Mouse (Mus musculus) kidney, adult 2 months (tissue): ENCODE measurements at regions not wholly inside any gene's neighbourhood (a gene's known extent, or its start where the extent isn't known, plus 50 kb on each side); places are given as distances from the start of the nearest gene placed in this dataset.

Source experiments
- DNase-seq: peaks from one replicate; pipeline ENCODE4 v3.0.0; 2021
- H3K27ac ChIP-seq: fragments of 200-500 bp; 2 replicates; pipeline ENCODE4 v1.5.1; 2012; ENCODE audit warnings: low read depth, low read length, control low read depth, inconsistent platforms; ENCODE audit not compliant: insufficient read depth
- H3K27me3 ChIP-seq: fragments of 200-500 bp; replicated peaks from 2 replicates; pipeline ENCODE4 v1.6.1; 2012; ENCODE audit warnings: mild to moderate bottlenecking, moderate library complexity, low read length, inconsistent platforms; ENCODE audit not compliant: control insufficient read depth, insufficient read depth
- H3K36me3 ChIP-seq: fragments of 200-500 bp; 2 replicates; pipeline ENCODE4 v1.6.1; 2012; ENCODE audit warnings: mild to moderate bottlenecking, moderate library complexity, low read length, inconsistent platforms; ENCODE audit not compliant: control insufficient read depth, insufficient read depth
- H3K4me1 ChIP-seq: fragments of 200-500 bp; 2 replicates; pipeline ENCODE4 v1.6.1; 2011; ENCODE audit warnings: low read length; ENCODE audit not compliant: control insufficient read depth, insufficient read depth
- H3K4me3 ChIP-seq: fragments of 200-500 bp; 2 replicates; pipeline ENCODE4 v1.5.1; 2011; ENCODE audit warnings: mild to moderate bottlenecking, low read depth, low read length, control low read depth; ENCODE audit not compliant: insufficient read depth
- CTCF ChIP-seq: fragments of 200-500 bp; conservative IDR thresholded peaks from 2 replicates; pipeline ENCODE4 v1.5.1; 2011; ENCODE audit warnings: low read depth, mild to moderate bottlenecking, control low read depth, low read length, moderate library complexity, mixed read lengths; ENCODE audit not compliant: insufficient read depth, insufficient read length
- POLR2A ChIP-seq: fragments of 200-500 bp; IDR thresholded peaks from one replicate; pipeline ENCODE4 v1.6.1; 2011; ENCODE audit warnings: low read depth, low read length, control low read depth
- WGBS: fragments of 180-500 bp; shearing (Covaris S2); methylation state at CpG from one replicate; pipeline ENCODE4 v1.1.7; 2018; 5-methylcytosine and 5-hydroxymethylcytosine counted together

DNA sequence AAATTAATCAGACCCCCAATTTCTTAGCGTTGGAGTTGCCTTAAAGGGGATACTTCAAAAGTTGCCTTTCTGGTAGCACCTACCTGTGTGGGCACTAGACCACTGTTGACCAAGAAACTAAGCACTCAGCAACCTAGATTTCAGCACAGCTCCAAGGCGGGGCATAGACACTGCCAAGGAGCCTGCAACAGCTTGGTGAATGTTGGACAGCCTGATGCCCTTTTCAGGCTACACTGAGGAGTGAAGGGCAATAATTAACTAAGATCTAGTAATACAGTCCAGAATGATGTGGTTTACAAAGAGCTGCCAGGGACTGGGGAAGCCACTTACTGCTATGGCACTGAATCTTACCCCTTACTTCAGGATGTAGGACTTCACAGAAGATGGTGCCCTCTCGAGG, 304.9 kb downstream of the Satb1 start:
- Histone ChIP-seq H3K4me1 (no peaks in the 10 kb centered on the region), H3K36me3 (no peaks in the 10 kb centered on the region), H3K4me3 (no peak overlapping the region), H3K27me3 (no peaks in the 10 kb centered on the region), H3K27ac (no peak overlapping the region)
- WGBS, result 65% methylated on average over 3 of the region's 3 CpGs
- DNase-seq, result peak; percentile 75
- TF ChIP-seq POLR2A, result no peak
- no peak for TF ChIP-seq CTCF

DNA sequence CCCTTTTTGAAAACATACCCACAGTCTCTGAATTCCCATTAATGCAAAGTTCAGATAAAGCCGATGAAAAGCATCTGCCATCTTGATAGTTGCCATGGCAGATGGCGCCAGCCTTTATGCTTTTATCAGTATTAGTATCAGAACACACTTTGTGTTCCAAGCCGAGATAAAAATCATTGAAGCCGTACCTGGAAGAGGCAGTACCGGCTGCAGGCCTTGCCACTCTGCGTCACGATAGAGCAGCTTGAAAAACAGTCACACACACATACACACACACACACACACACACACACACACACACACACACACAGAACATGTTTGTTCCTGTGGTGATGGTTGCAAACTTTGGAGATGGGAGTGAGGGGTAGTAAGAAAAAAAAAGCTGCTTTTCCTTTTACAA, 306.2 kb downstream of the Satb1 start:
- Histone ChIP-seq H3K36me3 (no peaks in the 10 kb centered on the region), H3K27me3 (no peaks in the 10 kb centered on the region), H3K27ac (no peak overlapping the region), H3K4me3 (no peak overlapping the region), H3K4me1 (no peaks in the 10 kb centered on the region)
- DNase-seq, result no peak
- 75% methylated on average over 7 of the region's 7 CpGs for WGBS
- TF ChIP-seq CTCF, result no peak
- no peak for TF ChIP-seq POLR2A

GRCm38 (mm10) chr17:51526464-51526863, 306.6 kb downstream of the Satb1 start:
- no peak overlapping the region for H3K4me3 ChIP-seq
- H3K4me1 ChIP-seq, result no peaks in the 10 kb centered on the region
- 60% methylated on average over 5 of the region's 5 CpGs for whole genome bisulfite sequencing
- no peak overlapping the region for H3K27ac ChIP-seq
- DNase-seq, result no peak
- H3K27me3 ChIP-seq, result no peaks in the 10 kb centered on the region
- no peaks in the 10 kb centered on the region for H3K36me3 ChIP-seq
- TF ChIP-seq CTCF (no peak), POLR2A (no peak)

DNA sequence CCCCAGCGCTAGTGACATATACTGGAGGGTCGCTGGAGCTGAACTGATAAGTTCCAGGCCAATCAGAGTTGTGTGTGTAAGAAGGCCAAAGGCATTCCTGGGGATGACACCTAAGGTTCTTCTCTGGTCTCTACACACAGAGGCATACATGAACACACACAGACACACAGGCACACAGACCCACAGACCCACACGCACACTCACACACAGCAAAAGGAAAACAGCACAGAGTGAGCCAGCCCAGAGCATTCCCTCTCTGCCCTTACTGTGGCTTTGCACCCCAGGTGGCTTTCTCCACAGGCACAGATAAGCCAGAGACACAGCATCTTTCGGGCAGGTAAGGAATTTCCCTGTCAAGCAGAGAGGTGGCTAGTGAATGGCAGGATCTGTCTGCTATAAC, 307.1 kb downstream of the Satb1 start:
- TF ChIP-seq POLR2A, result no peak
- TF ChIP-seq CTCF, result no peak
- Histone ChIP-seq H3K4me3 (no peak overlapping the region), H3K36me3 (no peaks in the 10 kb centered on the region), H3K27me3 (no peaks in the 10 kb centered on the region), H3K4me1 (no peaks in the 10 kb centered on the region), H3K27ac (no peak overlapping the region)
- 63% methylated on average over 4 of the region's 4 CpGs for WGBS
- no peak for DNase-seq

GRCm38 (mm10) chr17:51525219-51525618, 307.9 kb downstream of the Satb1 start:
- Histone ChIP-seq H3K36me3 (no peaks in the 10 kb centered on the region), H3K4me3 (no peak overlapping the region), H3K4me1 (no peaks in the 10 kb centered on the region), H3K27ac (no peak overlapping the region), H3K27me3 (no peaks in the 10 kb centered on the region)
- DNase-seq, result no peak
- no peak for TF ChIP-seq POLR2A
- TF ChIP-seq CTCF, result no peak
- 13% methylated on average over 2 of the region's 2 CpGs for WGBS

DNA sequence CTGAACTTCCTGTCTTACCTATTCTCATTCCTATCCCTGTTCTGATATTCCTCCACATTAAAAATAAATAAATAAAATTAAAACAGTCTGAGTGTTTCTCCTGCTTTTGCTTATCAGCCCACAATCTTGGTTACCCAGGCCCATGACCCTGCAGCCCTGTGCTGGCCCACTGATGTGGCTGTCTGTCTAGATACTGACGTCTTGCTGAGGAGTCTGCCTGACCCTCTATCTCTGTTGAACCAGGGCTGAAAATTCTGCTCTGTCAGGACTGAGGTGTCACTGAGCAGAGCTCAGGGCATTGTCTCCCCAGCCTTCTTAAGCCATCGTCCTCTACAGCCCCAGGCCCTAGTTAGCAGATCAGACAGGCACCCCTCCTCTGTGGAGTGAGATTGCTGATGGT, 321.2 kb downstream of the Satb1 start:
- 82% methylated on average over 2 of the region's 2 CpGs for WGBS

DNA sequence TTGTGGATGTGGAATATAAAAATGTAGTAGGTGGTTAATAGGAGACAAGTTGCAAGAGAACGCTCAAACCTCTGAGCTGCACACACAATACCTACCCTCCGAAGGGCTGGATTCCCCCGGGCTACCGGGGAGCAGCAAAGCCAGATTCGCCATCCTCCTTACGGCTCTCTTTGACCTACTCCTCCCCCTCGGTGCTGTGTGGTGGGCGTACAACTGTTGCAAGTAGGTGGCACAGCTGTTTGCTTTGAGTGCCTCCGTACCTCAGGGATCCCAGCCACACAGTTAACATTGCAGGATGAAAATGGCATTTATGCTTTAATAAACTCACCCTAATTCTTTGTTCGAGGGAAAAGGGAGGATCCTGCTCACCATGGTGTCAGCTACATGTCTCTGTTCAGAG, 321.6 kb upstream of the Tbc1d5 start:
- 77% methylated on average over 10 of the region's 10 CpGs for WGBS
- H3K4me1 ChIP-seq, result no peaks in the 10 kb centered on the region
- TF ChIP-seq CTCF, result no peak
- TF ChIP-seq POLR2A, result no peak

More for the DNA sequence above, 321.2 kb downstream of the Satb1 start:
- Histone ChIP-seq H3K27me3 (no peaks in the 10 kb centered on the region), H3K4me1 (no peaks in the 10 kb centered on the region), H3K4me3 (no peak overlapping the region), H3K27ac (no peak overlapping the region), H3K36me3 (no peaks in the 10 kb centered on the region)
- no peak for DNase-seq
- TF ChIP-seq CTCF (no peak), POLR2A (no peak)

GRCm38 (mm10) chr17:51499541-51499940, 320.4 kb upstream of the Tbc1d5 start:
- WGBS, result 66% methylated on average over 2 of the region's 2 CpGs
- no peak overlapping the region for H3K4me3 ChIP-seq
- H3K27ac ChIP-seq, result no peak overlapping the region
- H3K27me3 ChIP-seq, result no peaks in the 10 kb centered on the region
- TF ChIP-seq CTCF (no peak), POLR2A (no peak)
- no peak for DNase-seq
- H3K4me1 ChIP-seq, result no peaks in the 10 kb centered on the region
- no peaks in the 10 kb centered on the region for H3K36me3 ChIP-seq

More for the DNA sequence above, 321.6 kb upstream of the Tbc1d5 start:
- no peaks in the 10 kb centered on the region for H3K36me3 ChIP-seq
- H3K27ac ChIP-seq, result no peak overlapping the region
- no peaks in the 10 kb centered on the region for H3K27me3 ChIP-seq
- no peak overlapping the region for H3K4me3 ChIP-seq
- no peak for DNase-seq
